Mouse (Mus musculus) liver, embryonic 13.5 days (tissue): ENCODE data around the gene Blvrb. TPM values are rescaled to one million over a fixed set of nuclear protein-coding genes. Genes with fewer than 3 reads are reported as not detected.

Experiments
- ATAC-seq: fragments of 200-750 bp; cut with Nextera tagmentation; 2 replicates; pipeline ENCODE4 v1.8.0; 2017; ENCODE audit warnings: low read depth, mild to moderate bottlenecking, moderate number of reproducible peaks, moderate library complexity
- DNase-seq: peaks from one replicate; pipeline ENCODE4 v3.0.0; 2022
- H3K27ac ChIP-seq: fragments of 300-500 bp; sonication (generic); 2 replicates; pipeline ENCODE4 v1.5.1; 2015; ENCODE audit warnings: moderate library complexity, mild to moderate bottlenecking, inconsistent platforms
- H3K27me3 ChIP-seq: fragments of 300-500 bp; sonication (generic); 2 replicates; pipeline ENCODE4 v1.6.1; 2015; ENCODE audit warnings: mild to moderate bottlenecking, inconsistent platforms
- H3K36me3 ChIP-seq: fragments of 300-500 bp; sonication (generic); 2 replicates; pipeline ENCODE4 v1.6.1; 2015; ENCODE audit warnings: mild to moderate bottlenecking, inconsistent platforms
- H3K4me1 ChIP-seq: fragments of 300-500 bp; sonication (generic); replicated peaks from 2 replicates; pipeline ENCODE4 v1.6.1; 2015; ENCODE audit warnings: inconsistent platforms
- H3K4me2 ChIP-seq: fragments of 300-500 bp; sonication (generic); 2 replicates; pipeline ENCODE4 v1.6.1; 2015; ENCODE audit warnings: inconsistent platforms, mild to moderate bottlenecking, moderate library complexity
- H3K4me3 ChIP-seq: fragments of 300-500 bp; sonication (generic); replicated peaks from 2 replicates; pipeline ENCODE4 v1.5.1; 2015; ENCODE audit warnings: mild to moderate bottlenecking, inconsistent platforms
- H3K9ac ChIP-seq: fragments of 300-500 bp; sonication (generic); 2 replicates; pipeline ENCODE4 v1.6.1; 2015; ENCODE audit warnings: mild to moderate bottlenecking, inconsistent platforms
- H3K9me3 ChIP-seq: fragments of 300-500 bp; sonication (generic); replicated peaks from 2 replicates; pipeline ENCODE4 v1.6.1; 2016; ENCODE audit warnings: inconsistent platforms
- whole genome bisulfite sequencing: fragments of 180-500 bp; shearing (Covaris S2); methylation state at CpG from one replicate; pipeline ENCODE4 v1.1.7; 2015; ENCODE audit not compliant: insufficient replicate concordance; 5-methylcytosine and 5-hydroxymethylcytosine counted together
- polyA plus RNA-seq: library from polyadenylated mRNA; unstranded; fragments of >200 nt; fragmentation: Nextera tagmentation; extraction: Ambion mirVana; gene quantifications from 2 replicates; pipeline ENCODE4 v1.2.1, GENCODE M21; 2015

Gene Blvrb
- polyA plus RNA-seq, 1 experiment from 2014 or later, result 956 TPM

DNA sequence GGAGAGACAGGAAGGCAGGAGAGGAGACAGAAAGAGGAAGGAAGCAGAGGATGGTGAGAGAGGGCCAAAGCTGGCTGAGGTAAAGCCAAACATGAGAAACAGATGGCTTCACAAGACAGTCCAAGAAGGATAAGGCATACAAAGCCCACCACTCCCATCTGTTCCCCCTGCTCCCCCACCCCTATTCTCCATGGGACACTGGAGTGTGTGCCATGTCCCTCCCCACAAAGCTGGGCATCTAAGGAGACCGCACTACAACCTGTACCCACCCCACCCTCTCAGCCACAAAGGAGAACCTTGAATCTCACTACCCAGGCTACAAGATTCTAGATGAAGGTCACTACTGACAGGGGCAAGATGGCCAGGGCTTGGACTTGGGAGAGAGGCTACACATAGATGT, 20.4 kb upstream of the Blvrb start:
- Histone ChIP-seq H3K9ac (no peak overlapping the region), H3K9me3 (peaks cover 4% of the 10 kb centered on the region; the same call in 1 of the 2 replicates), H3K4me3 (no peak overlapping the region), H3K4me2 (no peak overlapping the region), H3K4me1 (no peaks in the 10 kb centered on the region), H3K27me3 (peaks cover 33% of the 10 kb centered on the region), H3K36me3 (no peaks in the 10 kb centered on the region), H3K27ac (no peak overlapping the region)
- DNase-seq (no peak), ATAC-seq (no peak)
- 63% methylated on average over 1 of the region's 1 CpGs for WGBS

DNA sequence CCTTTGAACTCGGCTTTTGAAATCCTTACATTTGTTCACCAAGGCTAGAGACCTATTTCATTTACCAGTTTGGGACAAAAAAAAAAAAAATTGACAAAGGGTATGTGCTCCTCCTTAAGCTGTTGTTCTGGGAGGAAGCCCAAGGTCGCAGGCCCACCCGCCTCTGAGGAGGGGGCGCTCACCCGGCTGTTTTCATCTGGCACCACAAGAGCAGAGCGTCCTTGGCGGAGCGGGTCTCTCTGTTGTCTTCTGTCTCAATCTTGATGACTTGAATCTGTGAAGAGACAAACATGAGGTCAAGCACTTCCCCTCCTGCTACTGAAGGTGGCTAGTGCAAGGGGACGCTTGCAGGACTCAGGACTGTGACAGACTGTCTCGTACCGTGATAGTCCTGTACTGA, 19.8 kb upstream of the Blvrb start:
- DNase-seq (no peak), ATAC-seq (no peak)
- peaks cover 4% of the 10 kb centered on the region; the same call in 1 of the 2 replicates for H3K9me3 ChIP-seq
- H3K4me1 ChIP-seq, result 0 out of 2 replicates have a peak, but pooled peaks cover 1% of the 10 kb centered on the region
- H3K9ac ChIP-seq, result no peak overlapping the region
- no peak overlapping the region for H3K27ac ChIP-seq
- H3K27me3 ChIP-seq, result peaks cover 39% of the 10 kb centered on the region
- H3K4me2 ChIP-seq, result no peak overlapping the region
- H3K4me3 ChIP-seq, result no peak overlapping the region
- WGBS, result 64% methylated on average over 11 of the region's 11 CpGs
- no peaks in the 10 kb centered on the region for H3K36me3 ChIP-seq

GRCm38 (mm10) chr7:27429135-27429534, 18.6 kb upstream of the Blvrb start:
- Histone ChIP-seq H3K9me3 (peaks cover 4% of the 10 kb centered on the region; the same call in 1 of the 2 replicates), H3K4me1 (peaks cover 13% of the 10 kb centered on the region), H3K4me3 (no peak overlapping the region), H3K4me2 (no peak overlapping the region), H3K36me3 (no peaks in the 10 kb centered on the region), H3K9ac (no peak overlapping the region), H3K27ac (no peak overlapping the region), H3K27me3 (peaks cover 44% of the 10 kb centered on the region)
- WGBS, result 46% methylated on average over 2 of the region's 2 CpGs
- DNase-seq (no peak), ATAC-seq (no peak)

GRCm38 (mm10) chr7:27433349-27433748, 14.4 kb upstream of the Blvrb start:
- Histone ChIP-seq H3K9ac (no peak overlapping the region), H3K4me2 (no peak overlapping the region), H3K36me3 (no peaks in the 10 kb centered on the region), H3K4me3 (no peak overlapping the region), H3K27me3 (peaks cover 61% of the 10 kb centered on the region), H3K27ac (no peak overlapping the region), H3K9me3 (peaks cover 4% of the 10 kb centered on the region; the same call in 1 of the 2 replicates), H3K4me1 (peaks cover 17% of the 10 kb centered on the region)
- 19% methylated on average over 10 of the region's 10 CpGs for WGBS
- ATAC-seq (0 out of 2 replicates have a peak, but pooled peaks have one; percentile 10), DNase-seq (no peak)

DNA sequence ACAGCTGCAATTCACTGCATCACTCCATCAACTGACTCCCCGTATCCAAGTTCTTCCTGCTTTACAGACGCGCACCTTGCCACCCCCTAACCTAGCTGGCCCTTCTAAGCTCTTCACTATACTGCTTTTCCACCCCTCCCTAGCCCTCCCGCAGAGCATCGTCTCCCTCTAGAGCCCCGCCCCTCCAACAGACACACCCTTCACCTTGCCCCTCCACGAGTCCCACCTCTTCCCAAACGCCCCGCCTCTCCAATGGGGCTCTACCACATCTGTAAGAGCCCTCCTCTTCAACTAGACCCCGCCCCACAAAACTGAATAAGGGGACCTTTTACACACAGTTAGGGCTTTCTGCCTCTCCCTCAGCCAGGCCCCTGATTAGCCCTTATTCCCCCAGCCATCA, 14.0 kb upstream of the Blvrb start:
- WGBS, result 6% methylated on average over 10 of the region's 10 CpGs
- Histone ChIP-seq H3K27ac (no peak overlapping the region), H3K36me3 (no peaks in the 10 kb centered on the region), H3K27me3 (peaks cover 61% of the 10 kb centered on the region), H3K4me1 (peaks cover 17% of the 10 kb centered on the region), H3K9ac (no peak overlapping the region), H3K4me2 (no peak overlapping the region), H3K9me3 (peaks cover 4% of the 10 kb centered on the region; the same call in 1 of the 2 replicates), H3K4me3 (no peak overlapping the region)
- ATAC-seq, result peak; percentile 71; the same call in 1 of the 2 replicates
- DNase-seq, result no peak

GRCm38 (mm10) chr7:27437544-27437943, 10.2 kb upstream of the Blvrb start:
- WGBS, result 42% methylated on average over 5 of the region's 5 CpGs
- peak; percentile 54 for DNase-seq
- Histone ChIP-seq H3K27me3 (peaks cover 48% of the 10 kb centered on the region), H3K9me3 (0 out of 2 replicates have a peak, but pooled peaks cover 4% of the 10 kb centered on the region), H3K4me2 (no peak overlapping the region), H3K27ac (no peak overlapping the region), H3K4me1 (peaks cover 17% of the 10 kb centered on the region), H3K9ac (no peak overlapping the region), H3K36me3 (no peaks in the 10 kb centered on the region), H3K4me3 (no peak overlapping the region)
- peak; percentile 64; the same call in 1 of the 2 replicates for ATAC-seq

GRCm38 (mm10) chr7:27440014-27440413, 7.8 kb upstream of the Blvrb start:
- Histone ChIP-seq H3K4me1 (0 out of 2 replicates have a peak, but pooled peaks cover 3% of the 10 kb centered on the region), H3K27me3 (peaks cover 45% of the 10 kb centered on the region), H3K9me3 (0 out of 2 replicates have a peak, but pooled peaks cover 4% of the 10 kb centered on the region), H3K36me3 (no peaks in the 10 kb centered on the region), H3K9ac (no peak overlapping the region), H3K27ac (no peak overlapping the region), H3K4me2 (no peak overlapping the region), H3K4me3 (no peak overlapping the region)
- DNase-seq (no peak), ATAC-seq (no peak)
- WGBS, result 67% methylated on average over 4 of the region's 4 CpGs

DNA sequence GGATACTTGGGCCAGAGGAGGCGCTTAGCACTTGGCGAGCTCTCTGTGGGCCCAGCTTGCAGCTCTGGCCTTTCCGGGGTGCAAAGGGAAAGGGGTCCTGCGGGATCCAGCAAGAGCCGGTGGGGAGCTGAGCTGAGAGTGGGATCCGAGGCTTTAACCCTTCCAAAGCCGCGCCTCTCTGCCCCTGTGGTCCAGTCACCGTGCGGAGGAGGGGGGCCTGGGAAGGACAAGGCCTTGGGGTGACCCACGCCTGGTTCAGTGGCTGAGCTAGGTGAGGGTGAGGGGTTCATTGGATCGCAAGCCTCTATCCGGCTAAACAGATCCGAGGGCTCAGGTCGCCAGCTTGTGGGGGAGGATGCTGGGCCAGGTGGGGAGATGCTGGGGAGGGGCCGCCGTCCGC, 1.7 kb upstream of the Blvrb start:
- Histone ChIP-seq H3K4me2 (peak overlapping the region; percentile 80), H3K4me1 (peaks cover 40% of the 10 kb centered on the region), H3K27me3 (peaks cover 51% of the 10 kb centered on the region), H3K4me3 (peak overlapping the region; percentile 60), H3K27ac (no peak overlapping the region), H3K36me3 (peaks cover 13% of the 10 kb centered on the region), H3K9ac (peak overlapping the region; percentile 68), H3K9me3 (no peaks in the 10 kb centered on the region)
- ATAC-seq (no peak), DNase-seq (no peak)
- WGBS, result 11% methylated on average over 18 of the region's 18 CpGs

- 12% methylated on average over 26 of the region's 53 CpGs for WGBS
- ATAC-seq, result no peak
- H3K27me3 ChIP-seq, result peaks cover 51% of the 10 kb centered on the region
Measured at GRCm38 (mm10) chr7:27446521-27447418, 1.0 kb upstream of the Blvrb start.

DNA sequence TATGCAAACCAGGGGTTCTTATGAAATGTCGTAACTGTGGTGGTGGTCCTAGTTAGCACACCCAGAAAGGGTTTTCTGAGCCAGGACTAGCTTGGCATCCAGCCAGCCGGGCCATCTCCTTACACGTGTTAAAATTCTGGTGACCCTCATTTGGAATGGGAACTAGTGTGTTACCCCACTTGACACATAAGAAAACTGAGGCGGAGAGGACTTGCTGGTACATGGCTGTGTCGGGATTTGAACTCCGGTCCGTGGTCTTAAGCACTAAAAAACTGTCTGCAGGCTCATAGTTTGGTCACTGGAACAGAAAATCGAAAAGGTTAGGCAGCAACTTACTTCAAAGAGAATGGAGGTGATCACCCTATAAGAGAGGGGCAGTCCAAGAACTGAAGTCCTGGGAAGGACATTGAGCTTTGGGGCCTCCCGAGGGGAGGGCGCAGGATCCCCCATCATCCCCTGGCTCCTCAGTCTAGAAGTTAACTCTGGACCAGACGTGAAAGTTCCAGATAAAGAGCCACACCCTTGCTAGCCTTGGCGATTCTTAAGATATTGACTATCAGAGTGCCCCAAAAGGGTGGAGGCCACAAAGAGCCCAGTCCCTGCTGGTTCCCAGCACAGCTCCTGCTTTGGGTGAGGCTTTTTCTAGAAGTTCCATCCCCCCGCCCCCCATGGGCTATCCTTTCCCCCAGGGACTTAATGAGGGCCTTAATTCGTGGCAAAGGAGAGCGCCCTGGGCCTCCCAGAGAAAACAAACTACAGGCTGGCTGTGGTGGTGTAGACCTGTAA, 836 bp downstream of the Blvrb start:
- H3K4me2 ChIP-seq, result peak overlapping the region; percentile 82
- 12% methylated on average over 15 of the region's 15 CpGs for WGBS
- peak overlapping the region; percentile 86 for H3K4me3 ChIP-seq
- H3K9me3 ChIP-seq, result no peaks in the 10 kb centered on the region
- DNase-seq (peak; percentile 85), ATAC-seq (peak; percentile 82)
- H3K9ac ChIP-seq, result peak overlapping the region; percentile 98
- peaks cover 36% of the 10 kb centered on the region for H3K36me3 ChIP-seq
- H3K27ac ChIP-seq, result peak overlapping the region; percentile 99
- peaks cover 38% of the 10 kb centered on the region for H3K27me3 ChIP-seq
- H3K4me1 ChIP-seq, result peaks cover 64% of the 10 kb centered on the region

More at GRCm38 (mm10) chr7:27446521-27447418, 1.0 kb upstream of the Blvrb start:
- peak overlapping the region; percentile 13; the same call in 1 of the 2 replicates for H3K27ac ChIP-seq
- H3K9ac ChIP-seq, result peak overlapping the region; percentile 68
- H3K4me2 ChIP-seq, result peak overlapping the region; percentile 80
- no peak for DNase-seq
- peaks cover 18% of the 10 kb centered on the region for H3K36me3 ChIP-seq
- H3K9me3 ChIP-seq, result no peaks in the 10 kb centered on the region
- H3K4me3 ChIP-seq, result peak overlapping the region; percentile 60
- peaks cover 46% of the 10 kb centered on the region for H3K4me1 ChIP-seq
